Mouse (Mus musculus): ENCODE data around the gene Cdk17. TPM values are rescaled to one million over a fixed set of nuclear protein-coding genes. Genes with fewer than 3 reads are reported as not detected.

Cdk17 gene
- total RNA-seq (2023): 10 to 100 TPM; 71.9 to 80.2 TPM

DNA sequence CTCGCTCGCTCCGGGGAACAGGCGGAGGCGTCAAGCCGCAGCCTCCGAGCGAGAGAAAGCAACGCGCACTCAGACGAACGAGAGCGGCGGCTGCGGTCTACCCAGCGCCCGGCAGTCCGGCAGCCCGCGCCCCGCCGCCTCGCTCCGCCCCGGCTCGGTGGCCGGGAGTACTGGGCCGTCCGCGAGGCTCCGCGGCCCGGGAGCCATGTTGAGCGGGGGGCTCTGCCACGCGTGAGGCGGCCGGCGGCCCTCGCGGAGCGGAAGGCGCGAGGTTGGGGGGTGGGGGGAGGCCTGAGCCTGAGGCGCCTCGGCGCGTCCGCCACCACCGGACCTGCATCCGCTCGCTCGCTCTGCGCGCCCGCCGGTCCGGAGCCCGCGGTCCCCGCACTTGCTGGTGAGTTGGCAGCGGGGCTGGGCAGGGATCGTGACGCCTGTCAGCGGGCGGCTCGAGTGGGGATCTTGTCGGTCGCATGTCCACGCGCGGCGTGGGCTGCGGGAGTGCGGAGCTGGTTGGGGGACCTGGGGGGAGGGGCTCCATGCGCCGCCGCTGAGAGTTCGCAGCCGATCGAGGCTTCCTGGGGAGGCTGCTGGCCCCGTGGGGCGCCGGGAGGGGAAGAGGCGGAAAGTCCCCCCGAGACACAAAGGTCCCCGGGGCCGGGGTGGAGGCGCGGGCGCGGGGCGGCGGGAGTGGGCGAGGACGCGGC, at the start of gene Cdk17:
Gene Cdk17 (plus strand): TSS at position 69 of the 704 bp plus-strand sequence.

DNA sequence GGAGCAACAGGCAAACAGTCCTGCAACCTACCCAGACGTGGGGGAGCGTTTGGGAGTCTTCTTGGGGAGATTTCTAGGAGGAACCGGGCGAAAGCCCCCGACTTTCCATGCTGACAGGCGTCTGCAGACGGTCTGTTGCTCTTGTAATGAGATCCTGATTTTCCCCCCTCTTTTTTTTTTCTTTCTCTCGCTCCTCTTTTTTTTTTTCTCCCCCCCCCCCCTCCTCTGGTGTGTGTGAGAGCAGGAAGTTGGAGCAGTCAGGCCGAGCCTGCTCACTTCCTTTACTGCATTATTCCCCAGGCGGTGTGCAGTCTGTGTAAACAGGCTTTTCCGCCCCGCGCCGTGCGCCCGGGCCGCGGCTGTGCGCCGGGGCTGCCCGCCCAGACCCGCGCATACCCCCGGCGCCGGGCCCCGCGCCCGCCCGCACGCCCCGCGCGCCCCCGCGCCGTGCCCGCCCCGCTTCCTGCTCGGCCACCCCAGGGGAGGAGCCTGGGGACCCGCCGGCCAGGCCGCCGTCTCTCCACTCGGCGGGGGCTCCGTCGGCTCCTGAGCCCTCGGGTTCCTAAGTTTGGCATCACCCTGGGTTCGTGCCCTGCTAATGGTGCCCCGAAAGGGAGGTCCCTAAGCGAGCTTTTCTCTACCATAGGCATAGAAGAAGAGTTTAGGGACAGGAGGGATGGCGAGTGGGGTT, 150.2 kb downstream of the Cdk17 start, which contains the start of gene Elk3:
Gene Elk3 (minus strand): TSS at position 415 of the 691 bp plus-strand sequence.

Other genes with a start within 250 kb of the Cdk17 start
- gene Cfap54, start 79.3 kb upstream of the Cdk17 start, total RNA-seq (2023): not detected
- gene Elk3, start 150.3 kb downstream of the Cdk17 start, total RNA-seq (2023): 10 to 100 TPM; 59.2 to 79.5 TPM

All from B cell, adult 67 days (primary cell).